Mouse (Mus musculus) heart, adult 2 months (tissue): ENCODE data around the gene Npy. TPM values are rescaled to one million over a fixed set of nuclear protein-coding genes. Genes with fewer than 3 reads are reported as not detected.

Experiments
- DNase-seq, 2 experiments: peaks; one replicate each; pipeline ENCODE4 v3.0.0; 2021
- H3K27ac ChIP-seq: fragments of 200-600 bp; 2 replicates; pipeline ENCODE4 v1.8.1; 2022
- H3K27me3 ChIP-seq: fragments of 200-500 bp; 2 replicates; pipeline ENCODE4 v1.6.1; 2012; ENCODE audit warnings: mild to moderate bottlenecking, low read length, inconsistent platforms, mixed read lengths; ENCODE audit not compliant: control insufficient read depth, insufficient read depth
- H3K36me3 ChIP-seq: fragments of 200-500 bp; 2 replicates; pipeline ENCODE4 v1.6.1; 2012; ENCODE audit warnings: low read length, inconsistent platforms; ENCODE audit not compliant: control insufficient read depth, insufficient read depth
- H3K4me1 ChIP-seq: fragments of 200-500 bp; 2 replicates; pipeline ENCODE4 v1.6.1; 2011; ENCODE audit warnings: low read length; ENCODE audit not compliant: control insufficient read depth, insufficient read depth
- H3K4me3 ChIP-seq: fragments of 200-600 bp; 2 replicates; pipeline ENCODE4 v1.8.1; 2022
- H3K79me2 ChIP-seq: fragments of 200-500 bp; replicated peaks from 2 replicates; pipeline ENCODE4 v1.6.1; 2012; ENCODE audit warnings: mild to moderate bottlenecking, inconsistent platforms, low read length, moderate library complexity, mixed read lengths; ENCODE audit not compliant: control insufficient read depth, insufficient read depth
- H3K9ac ChIP-seq: fragments of 200-500 bp; 2 replicates; pipeline ENCODE4 v1.6.1; 2012; ENCODE audit warnings: low read depth, mild to moderate bottlenecking, control low read depth, inconsistent platforms, low read length, mixed read lengths
- CTCF ChIP-seq: fragments of 200-600 bp; IDR thresholded peaks from 2 replicates; pipeline ENCODE4 v1.8.1; 2022; ENCODE audit warnings: antibody characterized with exemption, mild to moderate bottlenecking, moderate library complexity
- EP300 ChIP-seq: fragments of 200-500 bp; IDR thresholded peaks from 2 replicates; pipeline ENCODE4 v1.6.1; 2011; ENCODE audit warnings: low read depth, low read length, control low read depth; ENCODE audit not compliant: insufficient read depth
- POLR2A ChIP-seq: fragments of 200-500 bp; IDR thresholded peaks from 2 replicates; pipeline ENCODE4 v1.6.1; 2011; ENCODE audit warnings: mild to moderate bottlenecking, low read depth, low read length, control low read depth; ENCODE audit not compliant: insufficient read depth
- WGBS: fragments of 180-500 bp; shearing (Covaris S2); methylation state at CpG from one replicate; pipeline ENCODE4 v1.1.7; 2018; 5-methylcytosine and 5-hydroxymethylcytosine counted together
- intact Hi-C: fragments of 180-260 bp; cut with DNase I; formaldehyde crosslinking; loops from one replicate; pipeline ENCODE4 v1.15.1; 2025
- polyA plus RNA-seq: library from polyadenylated mRNA; depleted of rRNA; stranded (reverse); fragments of >200 nt; gene quantifications from 2 replicates; pipeline ENCODE4 v1.2.3, GENCODE M21; 2012
- total RNA-seq, 2 experiments: library from RNA; stranded (reverse); gene quantifications; 2 replicates each; pipeline ENCODE4 v1.2.3; 2021

Npy gene
- total and polyA plus RNA-seq, 3 experiments = 7.1 TPM; not detected in 2

- H3K79me2 ChIP-seq = no peaks in the 10 kb centered on the region
- DNase-seq = no peak
- H3K4me3 ChIP-seq = no peak overlapping the region; the same call in 1 of the 2 replicates
- 3% methylated on average over 10 of the region's 10 CpGs for WGBS
- intact Hi-C loops = no loop called here
- peaks cover 16% of the 10 kb centered on the region for H3K27me3 ChIP-seq
- no peaks in the 10 kb centered on the region for H3K36me3 ChIP-seq
- TF ChIP-seq POLR2A = no peak
- no peak for TF ChIP-seq CTCF
- no peak for TF ChIP-seq EP300
- no peak overlapping the region for H3K27ac ChIP-seq
- H3K4me1 ChIP-seq = no peaks in the 10 kb centered on the region
- H3K9ac ChIP-seq = no peak overlapping the region
Measured at GRCm38 (mm10) chr6:49822871-49823230, 341 bp downstream of the Npy start.

- Histone ChIP-seq H3K27ac (no peak overlapping the region), H3K4me3 (no peak overlapping the region), H3K36me3 (no peaks in the 10 kb centered on the region), H3K4me1 (no peaks in the 10 kb centered on the region), H3K27me3 (peaks cover 16% of the 10 kb centered on the region), H3K79me2 (no peaks in the 10 kb centered on the region), H3K9ac (no peak overlapping the region)
- no peak for DNase-seq
- intact Hi-C loops = no loop called here
- TF ChIP-seq EP300 (no peak), CTCF (no peak), POLR2A (no peak)
- 16% methylated on average over 15 of the region's 15 CpGs for WGBS
Measured at GRCm38 (mm10) chr6:49823371-49823770, 861 bp downstream of the Npy start.

DNA sequence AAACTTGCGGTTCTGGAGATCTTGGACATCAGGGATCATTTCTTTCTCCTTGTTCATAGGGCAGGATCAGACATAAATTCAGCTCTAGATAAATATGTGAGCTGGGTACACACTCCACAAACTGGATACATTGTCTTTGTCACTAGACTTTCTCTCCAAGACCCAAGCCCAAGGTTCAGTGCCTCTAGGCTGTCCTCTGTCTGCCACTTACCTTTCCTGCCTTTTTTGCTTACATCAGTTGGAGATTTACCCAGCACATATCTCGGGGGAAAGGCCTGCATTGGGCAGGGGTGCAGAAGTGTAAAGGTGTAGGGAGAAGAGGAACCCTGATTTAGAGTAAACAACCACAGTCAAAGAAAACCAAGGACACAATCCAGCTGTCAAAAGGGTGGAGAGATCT, 1.3 kb downstream of the Npy start:
- Histone ChIP-seq H3K27ac (no peak overlapping the region), H3K36me3 (no peaks in the 10 kb centered on the region), H3K4me3 (no peak overlapping the region), H3K27me3 (peaks cover 16% of the 10 kb centered on the region), H3K79me2 (no peaks in the 10 kb centered on the region), H3K9ac (no peak overlapping the region), H3K4me1 (no peaks in the 10 kb centered on the region)
- no peak for TF ChIP-seq EP300
- no peak for TF ChIP-seq CTCF
- TF ChIP-seq POLR2A = no peak
- DNase-seq = no peak
- 33% methylated on average over 2 of the region's 2 CpGs for WGBS
- intact Hi-C loops = no loop called here

DNA sequence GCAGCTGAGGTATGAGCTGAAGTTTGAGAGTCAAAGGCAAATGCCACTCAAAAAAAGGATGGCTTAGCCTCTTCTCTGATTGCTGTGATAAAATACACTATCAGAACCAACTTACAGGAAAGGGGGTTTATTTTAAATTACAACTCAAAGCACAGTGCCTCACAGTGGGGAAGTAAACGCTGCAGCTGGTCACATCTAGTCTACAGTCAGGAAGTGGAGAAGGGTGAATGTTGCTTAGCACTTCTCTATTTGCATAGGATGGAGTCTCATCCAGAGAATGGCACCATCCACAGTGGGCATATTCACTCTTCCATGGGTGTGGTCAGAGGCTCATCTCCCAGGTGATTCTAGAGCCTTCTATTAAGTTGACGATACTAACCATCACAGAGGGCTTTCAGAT, 9.1 kb downstream of the Npy start:
- no peaks in the 10 kb centered on the region for H3K79me2 ChIP-seq
- 73% methylated on average over 2 of the region's 2 CpGs for WGBS
- no peak for TF ChIP-seq POLR2A
- TF ChIP-seq CTCF = no peak
- no peak for TF ChIP-seq EP300
- no peaks in the 10 kb centered on the region for H3K4me1 ChIP-seq
- H3K36me3 ChIP-seq = no peaks in the 10 kb centered on the region
- H3K9ac ChIP-seq = no peak overlapping the region
- H3K4me3 ChIP-seq = no peak overlapping the region
- intact Hi-C loops = no loop called here
- no peak overlapping the region for H3K27ac ChIP-seq
- peaks cover 1% of the 10 kb centered on the region; the same call in 1 of the 2 replicates for H3K27me3 ChIP-seq
- no peak for DNase-seq

- no peak overlapping the region for H3K27ac ChIP-seq
- no peak for TF ChIP-seq CTCF
- no peak for TF ChIP-seq EP300
- TF ChIP-seq POLR2A = no peak
- intact Hi-C loops = no loop called here
- H3K4me3 ChIP-seq = no peak overlapping the region
- no peaks in the 10 kb centered on the region for H3K4me1 ChIP-seq
- 62% methylated on average over 2 of the region's 2 CpGs for WGBS
- H3K27me3 ChIP-seq = no peaks in the 10 kb centered on the region
- H3K36me3 ChIP-seq = no peaks in the 10 kb centered on the region
- no peak overlapping the region for H3K9ac ChIP-seq
- H3K79me2 ChIP-seq = no peaks in the 10 kb centered on the region
- DNase-seq = no peak
Measured at GRCm38 (mm10) chr6:49856830-49857229, 34.3 kb downstream of the Npy start.

DNA sequence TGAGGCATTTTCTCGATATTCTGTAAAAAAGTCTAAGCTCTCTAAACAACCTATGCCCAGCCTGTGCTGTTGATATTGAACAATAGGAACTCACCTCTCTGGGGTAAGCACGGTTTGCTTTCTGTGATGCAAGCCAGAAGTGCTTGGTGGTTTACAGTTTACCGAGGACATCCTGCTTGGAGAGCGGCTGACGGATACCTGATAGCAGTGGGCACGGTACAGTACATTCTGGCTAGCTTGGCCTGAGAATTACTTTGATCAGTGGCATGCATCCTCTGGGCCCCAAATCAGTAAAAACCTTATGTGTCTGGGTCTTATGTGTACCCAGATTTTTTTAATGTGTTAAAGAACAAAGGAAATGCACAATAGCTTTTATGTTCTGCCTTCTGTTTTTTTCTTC, 45.1 kb downstream of the Npy start:
- Histone ChIP-seq H3K36me3 (no peaks in the 10 kb centered on the region), H3K4me3 (no peak overlapping the region), H3K4me1 (no peaks in the 10 kb centered on the region), H3K79me2 (no peaks in the 10 kb centered on the region), H3K27ac (no peak overlapping the region), H3K27me3 (no peaks in the 10 kb centered on the region), H3K9ac (no peak overlapping the region)
- intact Hi-C loops = no loop called here
- no peak for DNase-seq
- TF ChIP-seq EP300 (no peak), POLR2A (no peak), CTCF (no peak)
- WGBS = 54% methylated on average over 6 of the region's 6 CpGs

GRCm38 (mm10) chr6:49871071-49871470, 48.6 kb downstream of the Npy start:
- H3K27me3 ChIP-seq = no peaks in the 10 kb centered on the region
- WGBS = 92% methylated on average over 6 of the region's 6 CpGs
- no peak for DNase-seq
- no peak overlapping the region for H3K4me3 ChIP-seq
- TF ChIP-seq EP300 (no peak), CTCF (no peak), POLR2A (no peak)
- intact Hi-C loops = no loop called here
- H3K9ac ChIP-seq = no peak overlapping the region
- no peaks in the 10 kb centered on the region for H3K36me3 ChIP-seq
- no peaks in the 10 kb centered on the region for H3K4me1 ChIP-seq
- H3K27ac ChIP-seq = no peak overlapping the region
- H3K79me2 ChIP-seq = no peaks in the 10 kb centered on the region
